Mouse (Mus musculus) lung, postnatal 0 days (tissue): Measurements from ENCODE around the gene Gm49353.

ENCODE experiments used
- CTCF ChIP-seq: IDR thresholded peaks from 2 replicates; pipeline ENCODE4 v1.5.1; 2016; ENCODE audit warnings: antibody characterized with exemption, mild to moderate bottlenecking
- EP300 ChIP-seq: IDR thresholded peaks from 2 replicates; pipeline ENCODE4 v1.6.1; 2016; ENCODE audit warnings: antibody characterized with exemption, mild to moderate bottlenecking, control low read depth

GRCm38 (mm10) chr10:29225329-29225728 lies 26.6 kb downstream of the Gm49353 start:
- TF ChIP-seq CTCF = no peak
- no peak for TF ChIP-seq EP300
